Mouse (Mus musculus) CH12.LX (cell line): Measurements from ENCODE around the gene Dleu7. TPM values are rescaled to one million over a fixed set of nuclear protein-coding genes. Genes with fewer than 3 reads are reported as not detected.

Source experiments
- DNase-seq: peaks from one replicate; pipeline ENCODE4 v3.0.0-alpha.2; 2013; ENCODE audit errors: extremely low read depth
- H3K27ac ChIP-seq: 2 replicates; pipeline ENCODE4 v1.5.1; 2012; ENCODE audit warnings: low read depth, mild to moderate bottlenecking, control low read depth, moderate library complexity; ENCODE audit not compliant: insufficient read depth
- H3K27me3 ChIP-seq: replicated peaks from 2 replicates; pipeline ENCODE3; 2012; ENCODE audit warnings: inconsistent platforms
- H3K36me3 ChIP-seq, 2 experiments: replicated peaks in 1 of 2; 2 replicates each; pipeline versions ENCODE3 to v1.6.1; 2012; ENCODE audit warnings: inconsistent platforms in 1 of 2, low read length in 1 of 2, mild to moderate bottlenecking in 1 of 2, mixed read lengths in 1 of 2, moderate library complexity in 1 of 2; ENCODE audit not compliant: control insufficient read depth in 1 of 2, insufficient read depth in 1 of 2
- H3K4me1 ChIP-seq, 2 experiments: 2 replicates each; pipeline ENCODE4 v1.6.1; 2012; ENCODE audit warnings: inconsistent platforms in 1 of 2, moderate library complexity in 1 of 2; ENCODE audit not compliant: insufficient read depth in 2 of 2, control insufficient read depth in 1 of 2
- H3K4me2 ChIP-seq: 2 replicates; pipeline ENCODE4 v1.6.1; 2012; ENCODE audit warnings: low read depth, mild to moderate bottlenecking, control low read depth; ENCODE audit not compliant: poor library complexity, insufficient read depth, severe bottlenecking
- H3K4me3 ChIP-seq, 3 experiments: fragments of 150-350 bp in 1 of 3; sonication (generic) in 1 of 3; replicated peaks in 1 of 3; 2 replicates each; pipeline versions ENCODE3 to v1.5.1; 2011 to 2012; ENCODE audit warnings: low read depth in 2 of 3, low read length in 2 of 3, mild to moderate bottlenecking in 2 of 3, moderate library complexity in 2 of 3, control low read depth in 1 of 3, improper control_type of control experiment in 1 of 3, inconsistent platforms in 1 of 3, mixed read lengths in 1 of 3; ENCODE audit not compliant: poor library complexity in 1 of 3
- H3K79me2 ChIP-seq: replicated peaks from 2 replicates; pipeline ENCODE4 v1.6.1; 2012; ENCODE audit warnings: mild to moderate bottlenecking, moderate library complexity; ENCODE audit not compliant: control insufficient read depth, poor library complexity, insufficient read depth, severe bottlenecking; ENCODE audit errors: extremely low read depth
- H3K9ac ChIP-seq: 2 replicates; pipeline ENCODE4 v1.6.1; 2012; ENCODE audit warnings: low read depth, mild to moderate bottlenecking, control low read depth, moderate library complexity; ENCODE audit not compliant: insufficient read depth
- H3K9me3 ChIP-seq: replicated peaks from 2 replicates; pipeline ENCODE3; 2012; ENCODE audit warnings: low read length, inconsistent platforms, mixed read lengths
- BHLHE40 ChIP-seq: IDR thresholded peaks from 2 replicates; pipeline ENCODE4 v1.6.1; 2011; ENCODE audit warnings: mild to moderate bottlenecking, low read depth, low read length, improper control_type of control experiment
- ELF1 ChIP-seq: IDR thresholded peaks from 2 replicates; pipeline ENCODE4 v1.6.1; 2014; ENCODE audit warnings: low read depth, mild to moderate bottlenecking, inconsistent platforms, low read length, improper control_type of control experiment
- IRF4 ChIP-seq: IDR thresholded peaks from 2 replicates; pipeline ENCODE4 v1.6.1; 2014; ENCODE audit warnings: low read depth, mild to moderate bottlenecking, inconsistent platforms, low read length, improper control_type of control experiment
- JUN ChIP-seq: IDR thresholded peaks from 2 replicates; pipeline ENCODE4 v1.6.1; 2011; ENCODE audit warnings: low read depth, mild to moderate bottlenecking, low read length, improper control_type of control experiment, moderate library complexity; ENCODE audit not compliant: insufficient read depth
- JUND ChIP-seq: conservative IDR thresholded peaks from 2 replicates; pipeline ENCODE4 v1.6.1; 2011; ENCODE audit warnings: low read depth, low read length, improper control_type of control experiment
- MAFK ChIP-seq: IDR thresholded peaks from 2 replicates; pipeline ENCODE4 v1.6.1; 2011; ENCODE audit warnings: low read length, improper control_type of control experiment; ENCODE audit not compliant: insufficient replicate concordance
- MAZ ChIP-seq: IDR thresholded peaks from 2 replicates; pipeline ENCODE4 v1.6.1; 2012; ENCODE audit warnings: low read depth, mild to moderate bottlenecking, inconsistent platforms, low read length, improper control_type of control experiment, moderate library complexity
- MEF2A ChIP-seq: IDR thresholded peaks from 2 replicates; pipeline ENCODE4 v1.6.1; 2014; ENCODE audit warnings: low read depth, mild to moderate bottlenecking, inconsistent platforms, low read length, improper control_type of control experiment, borderline replicate concordance
- MYC ChIP-seq: IDR thresholded peaks from 2 replicates; pipeline ENCODE4 v1.6.1; 2011; ENCODE audit warnings: low read depth, mild to moderate bottlenecking, improper control_type of control experiment, low read length
- PAX5 ChIP-seq: IDR thresholded peaks from 2 replicates; pipeline ENCODE4 v1.6.1; 2012; ENCODE audit warnings: low read length, inconsistent platforms, mixed read lengths
- POLR2A ChIP-seq: IDR thresholded peaks from 2 replicates; pipeline ENCODE4 v1.6.1; 2011; ENCODE audit warnings: low read depth, mild to moderate bottlenecking, improper control_type of control experiment, low read length
- RAD21 ChIP-seq: IDR thresholded peaks from 2 replicates; pipeline ENCODE4 v1.6.1; 2011; ENCODE audit warnings: low read depth, mild to moderate bottlenecking, low read length, improper control_type of control experiment, moderate library complexity
- SIN3A ChIP-seq: IDR thresholded peaks from 2 replicates; pipeline ENCODE4 v1.6.1; 2012; ENCODE audit warnings: low read length, improper control_type of control experiment, inconsistent platforms
- USF1 ChIP-seq: IDR thresholded peaks from 2 replicates; pipeline ENCODE4 v1.6.1; 2014; ENCODE audit warnings: low read depth, mild to moderate bottlenecking, inconsistent platforms, low read length, improper control_type of control experiment
- ZKSCAN1 ChIP-seq: IDR thresholded peaks from 2 replicates; pipeline ENCODE4 v1.6.1; 2012; ENCODE audit warnings: low read depth, inconsistent platforms, low read length, improper control_type of control experiment, borderline replicate concordance
- ZMIZ1 ChIP-seq: IDR thresholded peaks from 2 replicates; pipeline ENCODE4 v1.6.1; 2012; ENCODE audit warnings: low read depth, mild to moderate bottlenecking, inconsistent platforms, low read length, improper control_type of control experiment
- ZNF384 ChIP-seq: IDR thresholded peaks from 2 replicates; pipeline ENCODE4 v1.6.1; 2012; ENCODE audit warnings: low read depth, low read length, improper control_type of control experiment, inconsistent platforms
- dilution Hi-C: fragments of 300-500 bp; cut with MboI; formaldehyde crosslinking; loops from 2 replicates; pipeline ENCODE4 v1.14.3; 2020; ENCODE audit warnings: low sequenced_read_pairs; ENCODE audit not compliant: extremely low pct_unique_long_range_greater_than_20kb, extremely low pct_ligation_motif_present
- in situ Hi-C: fragments of 300-500 bp; cut with MboI; formaldehyde crosslinking; loops from 3 replicates; pipeline ENCODE4 v1.14.3; 2019; ENCODE audit warnings: low sequenced_read_pairs, low pct_ligation_motif_present, low pct_unique_long_range_greater_than_20kb, mixed read lengths
- polyA plus RNA-seq: library from polyadenylated mRNA; unstranded; fragments of >175 nt; gene quantifications from 2 replicates; pipeline ENCODE4 v1.2.1, GENCODE M21; 2012; ENCODE audit warnings: low read depth; ENCODE audit not compliant: insufficient read length
- total RNA-seq, 2 experiments: library from RNA; depleted of rRNA; stranded (reverse); fragments of 300-350 nt in 1 of 2; fragments of >200 nt in 1 of 2; gene quantifications; 2 replicates each; pipeline ENCODE4 v1.2.3; 2012 to 2014

The Dleu7 gene
- total and polyA plus RNA-seq, 3 experiments: not detected

DNA sequence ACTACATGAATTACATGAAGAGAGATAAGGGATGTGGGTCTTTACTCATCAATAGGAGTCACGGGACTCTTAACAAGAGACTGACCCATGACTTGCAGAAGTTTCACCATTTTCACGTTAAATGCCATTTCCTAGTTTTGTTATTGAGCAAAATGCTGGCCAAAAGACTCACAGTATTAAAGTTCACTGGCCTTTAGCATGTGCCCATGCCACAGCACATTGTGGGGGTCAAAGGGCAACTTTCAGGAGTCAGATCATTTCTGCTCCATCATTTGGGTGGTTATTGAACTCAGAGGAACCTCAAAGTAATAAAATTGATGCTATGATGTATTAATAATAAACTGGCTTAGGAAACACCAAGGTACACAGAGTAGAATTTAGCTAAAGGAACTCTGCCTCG lies 36.8 kb upstream of the Dleu7 start:
- H3K9me3 ChIP-seq: no peaks in the 10 kb centered on the region
- no peaks in the 10 kb centered on the region for H3K27me3 ChIP-seq
- H3K27ac ChIP-seq: no peak overlapping the region
- no peak overlapping the region for H3K4me2 ChIP-seq
- no peak overlapping the region for H3K9ac ChIP-seq
- dilution Hi-C loops (no loop called here), in situ Hi-C loops (no loop called here)
- DNase-seq: no peak
- TF ChIP-seq JUN (no peak), ZKSCAN1 (no peak), PAX5 (no peak), MYC (no peak), MAZ (no peak), IRF4 (no peak), ZNF384 (no peak), ZMIZ1 (no peak)
- H3K4me1 ChIP-seq: peaks cover 4 to 40% of the 10 kb centered on the region in 2 experiments; a peak in 3 of 4 replicates
- no peak overlapping the region for H3K4me3 ChIP-seq
- H3K36me3 ChIP-seq: peaks cover 0 to 12% of the 10 kb centered on the region in 2 experiments
- no peaks in the 10 kb centered on the region; the same call in 1 of the 2 replicates for H3K79me2 ChIP-seq

DNA sequence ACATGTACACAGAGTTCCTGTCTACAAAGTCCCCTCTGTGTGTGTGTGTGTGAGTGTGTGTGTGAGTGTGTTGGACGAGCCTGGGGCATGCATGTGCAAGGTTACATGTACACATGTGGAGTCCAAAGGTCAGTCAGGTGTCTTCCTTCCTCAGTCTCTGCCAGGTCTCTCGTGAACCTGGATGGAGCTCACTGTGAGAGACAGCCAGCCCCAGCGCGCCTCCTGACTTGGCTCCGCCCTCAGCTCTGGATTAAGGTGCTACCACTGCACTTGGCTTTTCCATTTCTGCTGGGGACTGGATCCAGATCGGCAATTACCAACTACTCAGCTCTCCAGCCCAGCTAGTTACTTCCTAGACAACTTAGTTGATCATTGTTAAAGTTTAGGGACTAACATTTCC lies 35.8 kb upstream of the Dleu7 start:
- Histone ChIP-seq H3K79me2 (no peaks in the 10 kb centered on the region; the same call in 1 of the 2 replicates), H3K9ac (no peak overlapping the region), H3K36me3 (peaks cover 0 to 12% of the 10 kb centered on the region in 2 experiments), H3K4me3 (no peak overlapping the region), H3K4me2 (no peak overlapping the region), H3K9me3 (no peaks in the 10 kb centered on the region), H3K27ac (no peak overlapping the region), H3K27me3 (no peaks in the 10 kb centered on the region), H3K4me1 (peaks cover 4 to 31% of the 10 kb centered on the region in 2 experiments; a peak in 3 of 4 replicates)
- in situ Hi-C loops: no loop called here
- no peak for DNase-seq
- dilution Hi-C loops: no loop called here
- TF ChIP-seq MAZ: no peak
- no peak for TF ChIP-seq RAD21
- TF ChIP-seq ZKSCAN1: no peak
- no peak for TF ChIP-seq BHLHE40
- no peak for TF ChIP-seq POLR2A

DNA sequence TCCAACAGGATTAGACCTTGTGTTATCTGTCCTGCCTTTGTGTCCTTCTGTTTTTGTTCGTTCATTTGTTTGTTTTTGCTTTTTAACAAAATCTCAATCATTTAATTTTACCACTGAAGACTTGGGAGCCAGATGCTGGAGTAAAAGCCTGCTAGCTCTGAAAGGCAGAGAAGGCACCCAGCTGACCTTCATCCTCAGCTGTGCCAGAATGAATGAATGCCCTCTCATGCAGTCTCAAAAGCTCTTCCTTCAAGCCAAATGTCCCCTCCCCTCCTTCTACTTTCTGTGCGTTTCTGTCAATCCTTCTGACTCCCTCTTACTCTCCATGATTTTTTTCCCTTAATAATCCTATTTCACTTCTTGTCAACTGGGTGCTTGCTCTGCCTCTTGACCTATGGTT lies 34.3 kb upstream of the Dleu7 start:
- no peak overlapping the region for H3K9ac ChIP-seq
- dilution Hi-C loops (no loop called here), in situ Hi-C loops (no loop called here)
- TF ChIP-seq ZKSCAN1 (no peak), MAFK (no peak), JUND (no peak), MEF2A (no peak), SIN3A (no peak), ELF1 (no peak), ZMIZ1 (no peak), POLR2A (no peak), USF1 (no peak)
- DNase-seq: no peak
- H3K4me2 ChIP-seq: no peak overlapping the region
- H3K36me3 ChIP-seq: peaks cover 0 to 12% of the 10 kb centered on the region in 2 experiments
- no peak overlapping the region for H3K4me3 ChIP-seq
- peaks cover 0 to 23% of the 10 kb centered on the region in 2 experiments; a peak in 2 of 4 replicates for H3K4me1 ChIP-seq
- no peaks in the 10 kb centered on the region; the same call in 1 of the 2 replicates for H3K79me2 ChIP-seq
- H3K27me3 ChIP-seq: no peaks in the 10 kb centered on the region
- no peaks in the 10 kb centered on the region for H3K9me3 ChIP-seq
- no peak overlapping the region for H3K27ac ChIP-seq
